Mouse (Mus musculus): ENCODE measurements around the gene Cdh18. TPM values are rescaled to one million over a fixed set of nuclear protein-coding genes. Genes with fewer than 3 reads are reported as not detected.
"Not testable (repeated sequence)": the region's sequence is repeated elsewhere in the genome, so short reads cannot be mapped to it uniquely, and the experiment has no call there.

The Cdh18 gene
- total RNA-seq, 2 experiments from 2014 or later = not detected

GRCm38 (mm10) chr15:22934293-22934692, 385.5 kb downstream of the Cdh18 start:
- ATAC-seq (replicated peaks; ENCODE audit: poor library complexity) = no peak

- ATAC-seq (replicated peaks; ENCODE audit: poor library complexity) = no peak
Observed at GRCm38 (mm10) chr15:22947234-22947633, 398.4 kb downstream of the Cdh18 start.

- no peak for ATAC-seq (replicated peaks; ENCODE audit: poor library complexity)
Observed at GRCm38 (mm10) chr15:22969424-22969823, 420.6 kb downstream of the Cdh18 start.

GRCm38 (mm10) chr15:22980136-22980535, 431.3 kb downstream of the Cdh18 start:
- no peak for ATAC-seq (replicated peaks; ENCODE audit: poor library complexity)

GRCm38 (mm10) chr15:22984647-22985046, 435.8 kb downstream of the Cdh18 start:
- no peak for ATAC-seq (replicated peaks; ENCODE audit: poor library complexity)

- ATAC-seq (replicated peaks; ENCODE audit: poor library complexity) = no peak
Observed at GRCm38 (mm10) chr15:23016680-23017079, 467.9 kb downstream of the Cdh18 start.

GRCm38 (mm10) chr15:23021151-23021550, 472.3 kb downstream of the Cdh18 start:
- ATAC-seq (replicated peaks; ENCODE audit: poor library complexity) = no peak

- no peak for ATAC-seq (replicated peaks; ENCODE audit: poor library complexity)
Observed at GRCm38 (mm10) chr15:23022635-23023034, 473.8 kb downstream of the Cdh18 start.

- no peak for ATAC-seq (replicated peaks; ENCODE audit: poor library complexity)
Observed at GRCm38 (mm10) chr15:23035551-23036207, 486.9 kb downstream of the Cdh18 start.

- no peak for ATAC-seq (replicated peaks; ENCODE audit: poor library complexity)
Observed at GRCm38 (mm10) chr15:23036208-23037065, 487.6 kb downstream of the Cdh18 start.

- ATAC-seq (replicated peaks; ENCODE audit: poor library complexity) = no peak
Observed at GRCm38 (mm10) chr15:23037561-23037960, 488.7 kb downstream of the Cdh18 start.

GRCm38 (mm10) chr15:23046127-23046785, 497.4 kb downstream of the Cdh18 start:
- ATAC-seq (replicated peaks; ENCODE audit: poor library complexity) = no peak

GRCm38 (mm10) chr15:23052006-23052405, 503.2 kb downstream of the Cdh18 start:
- ATAC-seq (replicated peaks; ENCODE audit: poor library complexity) = no peak

- not testable (repeated sequence) for ATAC-seq (replicated peaks; ENCODE audit: poor library complexity)
Observed at GRCm38 (mm10) chr15:23085326-23085725, 536.5 kb downstream of the Cdh18 start.

- no peak for ATAC-seq (replicated peaks; ENCODE audit: poor library complexity)
Observed at GRCm38 (mm10) chr15:23087535-23087934, 538.7 kb downstream of the Cdh18 start.

GRCm38 (mm10) chr15:23096601-23097000, 547.8 kb downstream of the Cdh18 start:
- ATAC-seq (replicated peaks; ENCODE audit: poor library complexity) = no peak

GRCm38 (mm10) chr15:23104668-23105380, 556.0 kb downstream of the Cdh18 start:
- no peak for ATAC-seq (replicated peaks; ENCODE audit: poor library complexity)

GRCm38 (mm10) chr15:23134950-23135715, 586.3 kb downstream of the Cdh18 start:
- no peak for ATAC-seq (replicated peaks; ENCODE audit: poor library complexity)

GRCm38 (mm10) chr15:23136971-23137370, 588.1 kb downstream of the Cdh18 start:
- no peak for ATAC-seq (replicated peaks; ENCODE audit: poor library complexity)

GRCm38 (mm10) chr15:23142907-23143306, 594.1 kb downstream of the Cdh18 start:
- not testable (repeated sequence) for ATAC-seq (replicated peaks; ENCODE audit: poor library complexity)

All from megakaryocyte progenitor cell, adult 5-6 weeks (primary cell).